Mouse (Mus musculus): ENCODE results near the gene Ppp1r35. TPM values are rescaled to one million over a fixed set of nuclear protein-coding genes. Genes with fewer than 3 reads are reported as not detected.

Gene Ppp1r35
- polyA plus RNA-seq, 1 experiment, result 30.3 TPM

DNA sequence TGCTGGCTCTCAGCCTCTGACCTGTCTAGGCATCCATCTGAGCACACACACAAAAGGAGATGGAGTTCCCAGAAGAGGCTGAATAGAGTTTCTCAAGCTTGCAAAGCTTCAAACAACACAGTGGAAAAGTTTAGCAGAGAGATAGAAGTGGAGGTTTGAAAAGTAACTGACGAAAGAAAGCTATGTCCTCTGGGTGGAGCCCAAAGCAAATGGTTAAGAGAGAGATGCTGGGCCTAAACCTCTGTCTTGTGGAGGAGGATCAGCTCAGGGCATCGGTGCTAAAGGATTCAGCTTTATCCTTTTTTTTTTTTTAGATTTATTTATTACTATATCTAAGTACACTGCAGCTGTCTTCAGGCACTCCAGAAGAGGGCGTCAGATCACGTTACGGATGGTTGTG is 29.7 kb downstream of the Ppp1r35 start:
- H3K9ac ChIP-seq (ENCODE audit: low read depth, poor library complexity, severe bottlenecking), result no peak overlapping the region
- no peaks in the 10 kb centered on the region for H3K36me3 ChIP-seq (ENCODE audit: control insufficient read depth, insufficient read depth, low read length, poor library complexity, severe bottlenecking)
- H3K9me3 ChIP-seq (replicated peaks; ENCODE audit: control insufficient read depth, insufficient read depth, low read length, poor library complexity, severe bottlenecking), result peaks cover 10% of the 10 kb centered on the region
- no peak overlapping the region for H3K4me3 ChIP-seq (ENCODE audit: low read depth, low read length)
- no peak overlapping the region for H3K27ac ChIP-seq (ENCODE audit: insufficient read depth, low read length)
- TF ChIP-seq POLR2A (IDR thresholded peaks at IDR 0.05; ENCODE audit: insufficient read depth, low read length) (no peak), EP300 (IDR thresholded peaks at IDR 0.05; ENCODE audit: insufficient read depth, low read depth, low read length) (no peak), CTCF (IDR thresholded peaks at IDR 0.05; ENCODE audit: low read depth, low read length) (no peak)
- H3K27me3 ChIP-seq (ENCODE audit: control insufficient read depth, insufficient read depth, low read length, poor library complexity, severe bottlenecking), result no peaks in the 10 kb centered on the region
- H3K4me1 ChIP-seq (ENCODE audit: control insufficient read depth, insufficient read depth, low read length), result no peaks in the 10 kb centered on the region

DNA sequence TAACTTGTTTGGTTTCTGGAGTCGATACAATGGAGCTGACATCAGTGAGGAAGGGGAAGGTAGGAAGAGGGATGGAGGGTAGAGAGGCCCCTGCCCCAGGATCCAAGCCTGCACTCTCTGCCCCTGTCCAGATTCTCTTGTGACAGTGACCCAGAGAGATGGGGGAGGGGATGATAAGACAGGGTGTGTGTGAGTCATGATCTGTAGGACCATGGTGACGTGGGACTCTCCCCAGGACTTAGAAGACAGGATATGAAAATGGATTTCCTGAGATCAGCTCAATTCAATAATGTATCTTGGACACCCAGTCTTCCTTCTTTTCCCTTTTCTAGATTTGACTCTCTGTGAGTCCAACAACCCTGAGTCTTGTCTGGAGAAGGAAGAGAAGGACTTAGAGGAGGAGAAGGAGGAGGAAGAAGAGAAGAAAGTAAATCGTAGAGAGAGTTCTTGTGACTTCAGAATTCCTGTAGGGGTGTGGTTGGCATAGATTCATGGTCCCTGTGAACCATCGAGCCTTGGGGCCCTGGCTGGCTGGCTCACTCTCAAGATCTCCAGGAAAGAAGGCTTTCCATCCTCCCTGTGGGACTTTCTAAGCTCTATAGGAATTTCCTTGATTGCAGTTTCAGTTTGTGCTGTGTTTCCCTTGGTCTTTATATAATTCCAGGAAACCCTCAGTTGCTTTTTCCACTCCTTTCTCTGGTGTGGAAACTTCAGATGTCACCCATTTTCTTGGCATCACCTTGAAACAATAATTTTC is 39.0 kb downstream of the Ppp1r35 start:
- Histone ChIP-seq H3K27ac (ENCODE audit: insufficient read depth, low read length) (no peak overlapping the region), H3K4me1 (ENCODE audit: control insufficient read depth, insufficient read depth, low read length) (no peaks in the 10 kb centered on the region), H3K4me3 (ENCODE audit: low read depth, low read length) (no peak overlapping the region), H3K36me3 (ENCODE audit: control insufficient read depth, insufficient read depth, low read length, poor library complexity, severe bottlenecking) (no peaks in the 10 kb centered on the region), H3K27me3 (ENCODE audit: control insufficient read depth, insufficient read depth, low read length, poor library complexity, severe bottlenecking) (no peaks in the 10 kb centered on the region), H3K9ac (ENCODE audit: low read depth, poor library complexity, severe bottlenecking) (no peak overlapping the region), H3K9me3 (replicated peaks; ENCODE audit: control insufficient read depth, insufficient read depth, low read length, poor library complexity, severe bottlenecking) (peaks cover 8% of the 10 kb centered on the region)
- TF ChIP-seq CTCF (IDR thresholded peaks at IDR 0.05; ENCODE audit: low read depth, low read length) (no peak), POLR2A (IDR thresholded peaks at IDR 0.05; ENCODE audit: insufficient read depth, low read length) (no peak), EP300 (IDR thresholded peaks at IDR 0.05; ENCODE audit: insufficient read depth, low read depth, low read length) (no peak)

DNA sequence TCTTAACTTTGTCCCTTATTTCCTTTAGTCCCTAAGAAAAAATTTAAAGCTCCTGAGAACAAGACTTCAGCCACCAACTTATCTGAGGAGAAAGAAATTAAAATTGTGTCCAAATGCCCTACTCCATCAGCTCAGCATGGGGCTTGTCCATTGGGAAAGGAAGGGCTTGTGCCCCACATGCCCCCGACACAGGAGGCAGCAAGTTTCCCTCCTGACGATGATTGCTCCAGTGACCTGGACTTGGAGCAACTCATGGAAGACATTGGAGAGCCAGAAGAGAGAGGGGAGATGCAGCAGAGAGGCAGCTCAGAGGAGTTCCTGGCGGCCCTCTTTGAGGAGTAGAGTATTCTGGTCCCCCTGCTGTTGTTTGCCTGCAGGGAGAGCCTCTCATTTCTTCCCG is 43.5 kb downstream of the Ppp1r35 start:
- Histone ChIP-seq H3K36me3 (ENCODE audit: control insufficient read depth, insufficient read depth, low read length, poor library complexity, severe bottlenecking) (no peaks in the 10 kb centered on the region), H3K9ac (ENCODE audit: low read depth, poor library complexity, severe bottlenecking) (no peak overlapping the region)

DNA sequence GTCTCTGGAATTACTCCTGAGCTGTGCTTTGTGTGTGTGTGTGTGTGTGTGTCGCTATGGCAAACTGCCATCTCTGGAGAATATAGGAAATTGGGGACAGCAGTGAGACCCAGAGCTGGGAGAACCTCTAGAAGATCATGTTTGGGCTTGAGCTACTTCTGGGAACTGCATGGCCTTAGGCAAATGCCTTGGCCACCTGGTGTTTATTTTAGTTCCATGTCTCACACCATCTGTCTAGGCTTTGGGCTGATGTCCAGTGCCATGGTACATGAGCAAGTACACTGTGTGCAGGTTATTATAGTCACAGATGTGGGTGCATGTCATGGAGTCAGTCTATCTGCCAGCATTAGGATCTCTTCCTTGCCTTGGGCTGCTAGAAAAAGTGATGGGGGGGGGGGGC is 44.0 kb downstream of the Ppp1r35 start:
- H3K9ac ChIP-seq (ENCODE audit: low read depth, poor library complexity, severe bottlenecking), result no peak overlapping the region
- H3K4me1 ChIP-seq (ENCODE audit: control insufficient read depth, insufficient read depth, low read length), result peaks cover 3% of the 10 kb centered on the region
- no peaks in the 10 kb centered on the region for H3K36me3 ChIP-seq (ENCODE audit: control insufficient read depth, insufficient read depth, low read length, poor library complexity, severe bottlenecking)
- no peaks in the 10 kb centered on the region for H3K9me3 ChIP-seq (replicated peaks; ENCODE audit: control insufficient read depth, insufficient read depth, low read length, poor library complexity, severe bottlenecking)
- H3K27ac ChIP-seq (ENCODE audit: insufficient read depth, low read length), result no peak overlapping the region
- H3K4me3 ChIP-seq (ENCODE audit: low read depth, low read length), result no peak overlapping the region
- TF ChIP-seq POLR2A (IDR thresholded peaks at IDR 0.05; ENCODE audit: insufficient read depth, low read length) (no peak), CTCF (IDR thresholded peaks at IDR 0.05; ENCODE audit: low read depth, low read length) (no peak), EP300 (IDR thresholded peaks at IDR 0.05; ENCODE audit: insufficient read depth, low read depth, low read length) (no peak)
- H3K27me3 ChIP-seq (ENCODE audit: control insufficient read depth, insufficient read depth, low read length, poor library complexity, severe bottlenecking), result no peaks in the 10 kb centered on the region

More for the DNA sequence above, 43.5 kb downstream of the Ppp1r35 start:
- no peak overlapping the region for H3K27ac ChIP-seq (ENCODE audit: insufficient read depth, low read length)
- H3K27me3 ChIP-seq (ENCODE audit: control insufficient read depth, insufficient read depth, low read length, poor library complexity, severe bottlenecking), result no peaks in the 10 kb centered on the region
- TF ChIP-seq POLR2A (IDR thresholded peaks at IDR 0.05; ENCODE audit: insufficient read depth, low read length), result no peak
- TF ChIP-seq EP300 (IDR thresholded peaks at IDR 0.05; ENCODE audit: insufficient read depth, low read depth, low read length), result no peak
- no peak for TF ChIP-seq CTCF (IDR thresholded peaks at IDR 0.05; ENCODE audit: low read depth, low read length)
- peaks cover 3% of the 10 kb centered on the region for H3K4me1 ChIP-seq (ENCODE audit: control insufficient read depth, insufficient read depth, low read length)
- H3K9me3 ChIP-seq (replicated peaks; ENCODE audit: control insufficient read depth, insufficient read depth, low read length, poor library complexity, severe bottlenecking), result no peaks in the 10 kb centered on the region; the same call in 1 of the 2 replicates
- no peak overlapping the region for H3K4me3 ChIP-seq (ENCODE audit: low read depth, low read length)

DNA sequence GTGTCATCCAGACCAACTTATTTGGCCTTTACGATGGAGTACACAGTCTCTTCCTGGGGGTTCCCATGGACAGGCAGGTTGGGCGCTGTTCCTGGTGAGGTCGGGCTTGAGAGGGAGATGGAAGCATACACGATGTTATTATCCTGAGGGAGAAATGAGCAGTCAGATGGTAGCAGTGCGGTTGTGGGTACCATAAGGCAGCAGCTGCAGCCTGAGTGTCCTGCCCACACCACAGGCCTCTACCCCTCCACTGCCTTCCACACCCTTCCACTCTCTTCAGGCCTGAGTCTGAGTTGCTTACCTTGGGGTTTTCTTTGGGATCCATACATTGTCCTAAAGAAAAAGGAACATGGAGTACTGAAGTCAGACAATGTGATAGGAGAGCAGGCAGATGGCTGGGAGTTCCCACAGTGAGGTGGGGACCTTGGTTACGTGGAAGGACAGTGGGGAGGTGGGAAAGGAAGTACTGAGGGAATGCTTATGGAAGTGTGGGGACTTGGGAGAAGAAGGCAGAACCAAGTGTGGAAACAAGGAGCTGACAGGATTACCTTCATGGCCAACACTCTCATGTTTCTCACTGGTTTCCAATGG is 44.9 kb downstream of the Ppp1r35 start:
- H3K4me3 ChIP-seq (ENCODE audit: low read depth, low read length), result no peak overlapping the region
- no peak overlapping the region for H3K27ac ChIP-seq (ENCODE audit: insufficient read depth, low read length)
- peaks cover 3% of the 10 kb centered on the region for H3K4me1 ChIP-seq (ENCODE audit: control insufficient read depth, insufficient read depth, low read length)
- no peak overlapping the region for H3K9ac ChIP-seq (ENCODE audit: low read depth, poor library complexity, severe bottlenecking)
- no peaks in the 10 kb centered on the region for H3K9me3 ChIP-seq (replicated peaks; ENCODE audit: control insufficient read depth, insufficient read depth, low read length, poor library complexity, severe bottlenecking)
- no peaks in the 10 kb centered on the region for H3K36me3 ChIP-seq (ENCODE audit: control insufficient read depth, insufficient read depth, low read length, poor library complexity, severe bottlenecking)
- no peak for TF ChIP-seq CTCF (IDR thresholded peaks at IDR 0.05; ENCODE audit: low read depth, low read length)
- TF ChIP-seq POLR2A (IDR thresholded peaks at IDR 0.05; ENCODE audit: insufficient read depth, low read length), result no peak
- TF ChIP-seq EP300 (IDR thresholded peaks at IDR 0.05; ENCODE audit: insufficient read depth, low read depth, low read length), result no peak
- no peaks in the 10 kb centered on the region for H3K27me3 ChIP-seq (ENCODE audit: control insufficient read depth, insufficient read depth, low read length, poor library complexity, severe bottlenecking)

DNA sequence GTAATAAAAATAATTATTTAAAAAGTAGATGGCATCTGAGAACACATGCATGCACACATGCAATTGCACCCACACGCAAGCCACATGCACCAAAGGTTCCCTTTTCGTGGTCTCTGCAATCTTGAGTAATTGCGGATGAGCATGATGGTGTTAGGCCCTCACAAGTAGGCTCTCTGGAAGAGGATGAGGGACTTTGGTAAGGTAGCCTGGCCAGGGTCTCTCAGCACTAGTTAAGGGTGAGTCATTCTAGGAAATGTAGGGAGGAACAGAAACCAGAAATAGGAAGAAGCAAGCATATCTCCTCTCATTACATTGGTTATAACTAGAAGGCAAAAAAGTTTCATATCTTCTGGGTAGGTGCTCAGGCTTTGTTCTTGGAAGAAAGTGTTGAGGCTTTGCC is 46.4 kb downstream of the Ppp1r35 start:
- Histone ChIP-seq H3K27ac (ENCODE audit: insufficient read depth, low read length) (no peak overlapping the region), H3K36me3 (ENCODE audit: control insufficient read depth, insufficient read depth, low read length, poor library complexity, severe bottlenecking) (no peaks in the 10 kb centered on the region), H3K27me3 (ENCODE audit: control insufficient read depth, insufficient read depth, low read length, poor library complexity, severe bottlenecking) (no peaks in the 10 kb centered on the region), H3K4me1 (ENCODE audit: control insufficient read depth, insufficient read depth, low read length) (peaks cover 3% of the 10 kb centered on the region), H3K4me3 (ENCODE audit: low read depth, low read length) (no peak overlapping the region), H3K9me3 (replicated peaks; ENCODE audit: control insufficient read depth, insufficient read depth, low read length, poor library complexity, severe bottlenecking) (no peaks in the 10 kb centered on the region), H3K9ac (ENCODE audit: low read depth, poor library complexity, severe bottlenecking) (no peak overlapping the region)
- TF ChIP-seq CTCF (IDR thresholded peaks at IDR 0.05; ENCODE audit: low read depth, low read length) (no peak), EP300 (IDR thresholded peaks at IDR 0.05; ENCODE audit: insufficient read depth, low read depth, low read length) (no peak), POLR2A (IDR thresholded peaks at IDR 0.05; ENCODE audit: insufficient read depth, low read length) (no peak)

All from ES-Bruce4 (cell line).